Mouse (Mus musculus) CH12.LX (cell line): ENCODE results near the gene Pax4.

ENCODE experiments used
- CTCF ChIP-seq, 2 experiments: IDR thresholded peaks in 1 of 2; conservative IDR thresholded peaks in 1 of 2; 2 replicates each; pipeline ENCODE4 v1.5.1; 2011 to 2012; ENCODE audit warnings: low read depth in 2 of 2, low read length in 2 of 2, improper control_type of control experiment in 1 of 2, inconsistent platforms in 1 of 2, mild to moderate bottlenecking in 1 of 2, moderate library complexity in 1 of 2
- KAT2A ChIP-seq: IDR thresholded peaks from 2 replicates; pipeline ENCODE4 v1.6.1; 2012; ENCODE audit warnings: low read length, improper control_type of control experiment, inconsistent platforms; ENCODE audit not compliant: insufficient replicate concordance
- NRF1 ChIP-seq: IDR thresholded peaks from 2 replicates; pipeline ENCODE4 v1.6.1; 2014; ENCODE audit warnings: low read depth, mild to moderate bottlenecking, inconsistent platforms, low read length, improper control_type of control experiment, moderate library complexity
- POLR2A ChIP-seq: IDR thresholded peaks from 2 replicates; pipeline ENCODE4 v1.6.1; 2011; ENCODE audit warnings: low read depth, mild to moderate bottlenecking, improper control_type of control experiment, low read length
- ZNF384 ChIP-seq: IDR thresholded peaks from 2 replicates; pipeline ENCODE4 v1.6.1; 2012; ENCODE audit warnings: low read depth, low read length, improper control_type of control experiment, inconsistent platforms

DNA sequence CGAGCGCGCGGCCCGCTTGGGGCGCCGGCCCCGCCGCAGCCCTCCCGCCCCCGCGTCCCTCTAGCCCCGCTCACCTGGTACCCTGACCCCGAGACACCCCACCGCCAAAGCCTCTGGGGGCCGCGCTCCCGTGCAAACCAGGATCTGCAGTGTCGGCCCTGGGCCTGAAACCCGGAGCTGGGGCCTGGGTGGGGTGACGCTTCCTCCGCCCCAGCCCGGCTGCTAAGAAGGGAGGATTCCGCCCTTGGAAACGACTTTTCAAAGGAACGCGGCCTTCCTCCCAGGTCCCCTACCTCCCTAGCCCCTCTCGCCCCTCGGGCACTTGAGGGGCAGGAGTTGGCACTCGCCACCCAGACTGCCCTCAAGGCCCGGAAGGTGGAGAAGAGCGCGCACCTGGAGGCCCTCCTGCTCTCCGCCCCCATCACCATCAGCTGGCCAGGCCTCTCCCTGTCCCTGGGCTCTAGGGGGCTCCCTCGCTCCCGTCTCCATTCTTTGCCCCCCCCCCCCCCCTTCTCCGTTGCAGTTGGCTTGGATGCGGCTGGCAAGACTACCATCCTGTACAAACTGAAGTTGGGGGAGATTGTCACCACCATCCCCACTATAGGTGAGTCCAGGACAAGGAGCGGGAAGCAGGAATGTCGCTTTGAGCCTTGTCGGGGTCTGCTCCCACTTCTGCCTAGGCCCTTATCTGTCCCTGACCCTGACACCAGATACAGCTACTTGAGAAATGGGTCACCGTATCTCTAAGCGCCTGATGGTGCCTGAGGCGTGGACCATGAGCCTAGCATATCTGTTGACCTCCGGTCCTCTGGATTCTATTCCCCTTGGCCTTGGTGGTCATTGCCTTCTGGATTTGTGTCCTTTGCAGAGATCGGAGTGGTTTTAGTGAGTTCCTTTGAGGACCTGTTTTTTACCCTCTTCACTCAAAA lies 25.1 kb downstream of the Pax4 start:
- TF ChIP-seq CTCF (conservative IDR thresholded peaks at IDR 0.05 in 1 of 2, IDR thresholded peaks at IDR 0.05 in 1 of 2; ENCODE audit: low read depth in 2 of 2, low read length in 2 of 2) = peak in 1 of 2 experiments; percentile 57; a peak in 2 of 4 replicates
- TF ChIP-seq ZNF384 = no peak
- TF ChIP-seq POLR2A = no peak
- no peak for TF ChIP-seq KAT2A
- no peak for TF ChIP-seq NRF1
